Mouse (Mus musculus) embryonic fibroblast, embryonic 13.5 days (primary cell): Measurements from ENCODE around the gene Car3.

Experiments
- CTCF ChIP-seq: IDR thresholded peaks from 2 replicates; pipeline ENCODE4 v1.5.1; 2011; ENCODE audit warnings: mild to moderate bottlenecking, control low read depth, low read length, moderate library complexity, borderline replicate concordance; ENCODE audit not compliant: insufficient read depth
- POLR2A ChIP-seq: IDR thresholded peaks from 2 replicates; pipeline ENCODE4 v1.6.1; 2011; ENCODE audit warnings: low read depth, mild to moderate bottlenecking, control low read depth, low read length, moderate library complexity

DNA sequence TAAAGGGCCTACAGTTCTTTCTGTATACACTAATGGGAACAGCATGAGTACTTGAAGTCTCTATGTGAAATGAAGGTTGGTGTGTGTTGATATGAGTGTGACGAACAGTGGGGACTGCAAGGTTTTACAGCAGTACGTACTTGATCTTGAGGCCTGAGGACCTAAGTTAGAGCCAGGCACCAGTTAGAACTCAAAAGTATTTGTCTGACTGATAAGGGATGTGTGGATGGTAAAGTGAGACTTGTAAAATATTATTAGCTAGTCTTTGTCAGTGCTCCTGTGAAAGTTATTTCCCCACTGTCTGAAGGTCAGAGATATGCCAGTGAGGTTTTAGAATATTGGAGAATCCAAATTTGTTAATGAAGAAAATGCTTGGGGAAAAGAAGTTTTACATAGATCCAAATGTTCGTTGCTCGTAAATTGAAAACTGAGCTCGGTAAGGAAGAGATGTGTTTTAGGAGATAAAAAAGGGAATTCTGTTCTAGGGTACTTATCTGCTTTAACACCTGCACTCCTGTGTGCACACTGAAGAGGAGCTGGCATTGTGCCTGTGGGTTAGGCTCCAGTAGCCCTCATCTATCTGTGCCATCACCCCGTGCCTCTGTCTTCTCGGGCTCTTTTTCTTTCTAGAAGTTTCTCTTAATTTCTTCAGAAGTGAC is 14.1 kb downstream of the Car3 start:
- TF ChIP-seq CTCF (no peak), POLR2A (no peak)
